Mouse (Mus musculus) fibroblast of lung, adult 2 months (primary cell): ENCODE measurements around the gene Ocrl.
A peak's percentile ranks its signal among the peaks of the same experiment; 100 is the strongest.

Experiments
- DNase-seq: peaks from one replicate; pipeline ENCODE4 v3.0.0-alpha.2; 2011; ENCODE audit warnings: low read depth

The Ocrl gene

DNA sequence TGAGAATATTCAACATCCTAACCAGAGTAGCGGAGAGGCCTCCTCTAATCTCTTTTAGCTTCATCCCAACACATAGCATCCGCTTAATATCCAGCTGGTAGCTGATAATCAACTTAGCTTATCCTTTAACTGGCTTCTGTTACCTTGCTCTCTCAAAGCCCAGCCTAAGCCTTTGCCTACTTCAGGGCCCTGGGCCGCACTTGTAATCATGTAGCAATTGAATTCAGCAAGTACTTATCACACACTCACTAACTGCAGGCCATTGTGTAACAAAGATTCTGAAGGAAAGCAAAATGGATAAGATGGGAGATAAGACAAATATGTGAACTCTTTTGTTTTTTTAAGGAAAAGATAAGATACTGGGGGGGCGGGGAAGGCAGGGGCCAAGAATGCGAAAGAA is 64.9 kb downstream of the Ocrl start:
- DNase-seq = no peak

DNA sequence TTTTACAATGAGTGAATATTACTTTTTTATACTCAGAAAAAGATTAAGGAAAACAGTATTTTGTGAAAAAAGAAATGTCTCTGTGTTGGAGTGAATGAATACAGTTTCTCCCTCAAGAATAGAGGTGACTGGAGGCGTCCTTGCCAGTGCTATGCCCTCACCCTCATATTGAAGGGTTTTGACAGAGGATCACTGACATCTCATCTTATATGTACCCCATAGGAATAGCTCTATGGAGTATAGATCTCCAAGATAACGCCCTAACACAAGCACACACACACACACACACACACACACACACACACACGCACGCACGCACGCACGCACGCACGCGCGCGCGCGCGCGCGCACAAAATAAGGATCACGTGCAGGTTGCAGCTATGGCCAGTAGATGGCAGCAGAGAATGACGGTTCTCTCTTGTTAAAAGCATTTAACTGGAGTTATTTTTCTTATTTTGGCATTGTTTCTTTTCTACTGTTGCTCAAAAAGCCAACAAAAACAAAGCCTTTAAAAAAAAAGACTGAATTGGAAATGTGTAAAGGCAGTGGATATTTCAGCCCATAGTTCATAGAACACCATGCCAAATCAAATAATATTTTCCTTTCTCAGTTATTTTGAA is 72.9 kb downstream of the Ocrl start:
- DNase-seq = peak; percentile 68

GRCm38 (mm10) chrX:47988024-47988423 is 75.8 kb downstream of the Ocrl start:
- DNase-seq = peak; percentile 32

DNA sequence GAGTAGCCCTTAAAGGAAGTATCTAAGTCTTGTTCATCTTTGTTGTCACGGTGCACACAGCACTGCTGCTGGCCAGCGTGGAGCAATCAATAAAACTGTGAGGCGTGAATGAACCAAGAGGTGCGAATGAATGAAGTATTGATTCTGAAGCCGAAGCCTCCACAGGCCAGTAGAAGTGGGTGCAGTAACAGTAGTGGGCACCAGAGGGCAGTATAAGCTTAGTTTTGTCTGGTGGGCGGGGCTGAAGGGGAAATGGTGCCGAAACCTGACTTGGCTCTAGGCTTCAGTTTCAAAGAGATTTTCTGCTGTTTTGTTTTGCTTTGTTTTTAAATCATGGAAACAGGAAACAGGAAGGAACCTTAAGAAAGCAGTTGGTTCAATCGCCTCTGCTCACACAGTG is 80.4 kb downstream of the Ocrl start:
- no peak for DNase-seq

DNA sequence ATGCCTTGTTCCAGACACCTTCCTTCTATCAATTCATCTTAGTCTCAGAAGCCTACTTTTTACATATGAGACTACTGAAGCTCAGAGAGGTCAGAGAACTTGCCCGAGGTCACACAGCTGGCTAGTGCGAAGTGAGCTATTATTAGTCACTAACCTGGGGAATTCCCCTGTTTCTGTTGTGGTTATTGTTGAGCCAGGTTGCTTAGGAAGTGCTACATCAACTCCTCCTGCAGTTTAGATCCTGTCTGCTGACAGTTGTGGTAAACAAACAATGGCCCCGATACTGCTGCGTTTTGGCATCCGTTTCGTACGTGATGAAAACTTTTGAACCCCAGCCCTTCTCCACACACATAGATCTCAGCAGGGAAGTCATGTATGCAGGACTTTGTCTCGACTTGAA is 86.2 kb downstream of the Ocrl start:
- no peak for DNase-seq

GRCm38 (mm10) chrX:48001151-48001550 is 89.0 kb downstream of the Ocrl start:
- DNase-seq = no peak

DNA sequence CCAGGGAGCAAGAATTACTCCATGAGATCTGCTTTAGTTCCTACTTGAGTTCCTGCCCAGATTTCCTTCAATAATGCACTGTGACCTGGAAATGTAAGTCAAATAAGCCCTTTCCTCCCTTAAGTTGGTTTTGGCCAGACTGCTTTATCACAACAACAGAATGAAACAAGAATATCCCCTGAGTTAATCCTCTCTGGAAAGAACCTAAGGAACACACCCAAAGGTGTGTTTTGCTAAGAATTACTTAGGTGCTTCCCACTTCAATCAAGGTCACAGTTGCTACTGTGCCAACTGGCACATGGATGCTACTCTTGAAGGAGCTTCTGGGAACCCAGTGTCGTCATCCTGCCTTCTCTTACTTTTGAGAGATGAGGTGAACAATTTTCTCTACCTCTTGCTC is 92.6 kb downstream of the Ocrl start:
- DNase-seq = no peak

- DNase-seq = no peak
These were observed 93.9 kb downstream of the Ocrl start for GRCm38 (mm10) chrX:48006062-48006461.

GRCm38 (mm10) chrX:48011656-48012055 is 99.5 kb downstream of the Ocrl start:
- DNase-seq = no peak
